Mouse (Mus musculus) liver, postnatal 0 days (tissue): Measurements from ENCODE around the gene B020011L13Rik. TPM values are rescaled to one million over a fixed set of nuclear protein-coding genes. Genes with fewer than 3 reads are reported as not detected.
"Not testable (repeated sequence)": the region's sequence is repeated elsewhere in the genome, so short reads cannot be mapped to it uniquely, and the experiment has no call there.

Experiments used
- ATAC-seq: fragments of 200-750 bp; cut with Nextera tagmentation; 2 replicates; pipeline ENCODE4 v1.8.0; 2017; ENCODE audit warnings: mild to moderate bottlenecking, moderate library complexity
- DNase-seq: peaks from one replicate; pipeline ENCODE4 v3.0.0-alpha.2; 2016
- H3K27ac ChIP-seq: fragments of 300-500 bp; sonication (generic); 2 replicates; pipeline ENCODE4 v1.5.1; 2014; ENCODE audit warnings: antibody characterized with exemption, moderate library complexity, mild to moderate bottlenecking, low read depth
- H3K27me3 ChIP-seq: fragments of 300-500 bp; sonication (generic); 2 replicates; pipeline ENCODE4 v1.6.1; 2014; ENCODE audit warnings: low read length, control low read depth, mixed read lengths; ENCODE audit not compliant: insufficient read depth
- H3K36me3 ChIP-seq: fragments of 300-500 bp; sonication (generic); replicated peaks from 2 replicates; pipeline ENCODE4 v1.6.1; 2014; ENCODE audit warnings: mild to moderate bottlenecking, control low read depth, low read length, moderate library complexity, mixed read lengths; ENCODE audit not compliant: insufficient read depth
- H3K4me1 ChIP-seq: fragments of 300-500 bp; sonication (generic); 2 replicates; pipeline ENCODE4 v1.6.1; 2014; ENCODE audit warnings: antibody characterized with exemption, mild to moderate bottlenecking, control low read depth; ENCODE audit not compliant: insufficient read depth
- H3K4me2 ChIP-seq: fragments of 300-500 bp; sonication (generic); 2 replicates; pipeline ENCODE4 v1.6.1; 2014; ENCODE audit warnings: low read depth, mild to moderate bottlenecking, low read length, moderate library complexity, mixed read lengths
- H3K4me3 ChIP-seq: fragments of 300-500 bp; sonication (generic); 2 replicates; pipeline ENCODE4 v1.5.1; 2014; ENCODE audit warnings: low read depth, low read length
- H3K9ac ChIP-seq: fragments of 300-500 bp; sonication (generic); replicated peaks from 2 replicates; pipeline ENCODE4 v1.6.1; 2014; ENCODE audit warnings: mild to moderate bottlenecking, moderate library complexity
- H3K9me3 ChIP-seq: fragments of 300-500 bp; sonication (generic); 2 replicates; pipeline ENCODE4 v1.6.1; 2016; ENCODE audit warnings: mild to moderate bottlenecking, control low read depth, low read length, mixed read lengths
- WGBS: fragments of 180-500 bp; shearing (Covaris S2); extraction: QIAGEN DNeasy Blood & Tissue Kit; methylation state at CpG from one replicate; pipeline ENCODE4 v1.1.7; 2014; ENCODE audit not compliant: insufficient replicate concordance; 5-methylcytosine and 5-hydroxymethylcytosine counted together
- polyA plus RNA-seq: library from polyadenylated mRNA; unstranded; fragments of >200 nt; fragmentation: Nextera tagmentation; extraction: Ambion mirVana; gene quantifications from 2 replicates; pipeline ENCODE4 v1.2.1, GENCODE M21; 2015

Gene B020011L13Rik
- not detected in 2 replicates for polyA plus RNA-seq

DNA sequence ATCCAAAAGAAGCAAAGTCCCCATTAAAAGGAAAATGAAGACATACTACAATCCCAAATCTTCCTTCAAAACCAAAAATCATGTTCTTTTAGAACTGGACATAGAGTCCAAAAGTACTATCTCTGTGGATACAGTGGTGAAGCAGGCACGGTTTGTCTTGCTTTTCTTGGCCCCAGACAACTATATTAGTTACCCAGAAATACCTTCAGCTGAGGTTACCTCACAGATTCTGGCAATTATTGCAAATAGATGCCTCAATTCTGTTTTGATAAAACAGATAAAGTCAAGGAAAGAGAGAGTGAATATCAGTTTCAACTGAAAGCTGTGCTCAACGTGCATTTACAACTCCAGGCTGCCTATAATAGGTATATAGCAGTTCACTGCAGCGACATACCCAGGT, at the start of gene B020011L13Rik:
B020011L13Rik (plus strand) TSS at position 301 of the 400 bp plus-strand sequence.
- DNase-seq, H3K27me3 ChIP-seq, H3K4me1 ChIP-seq, H3K4me2 ChIP-seq, H3K9me3 ChIP-seq, H3K27ac ChIP-seq, H3K4me3 ChIP-seq, H3K9ac ChIP-seq, ATAC-seq, H3K36me3 ChIP-seq: not testable (repeated sequence)
- 54% methylated on average over 3 of the region's 3 CpGs for WGBS

DNA sequence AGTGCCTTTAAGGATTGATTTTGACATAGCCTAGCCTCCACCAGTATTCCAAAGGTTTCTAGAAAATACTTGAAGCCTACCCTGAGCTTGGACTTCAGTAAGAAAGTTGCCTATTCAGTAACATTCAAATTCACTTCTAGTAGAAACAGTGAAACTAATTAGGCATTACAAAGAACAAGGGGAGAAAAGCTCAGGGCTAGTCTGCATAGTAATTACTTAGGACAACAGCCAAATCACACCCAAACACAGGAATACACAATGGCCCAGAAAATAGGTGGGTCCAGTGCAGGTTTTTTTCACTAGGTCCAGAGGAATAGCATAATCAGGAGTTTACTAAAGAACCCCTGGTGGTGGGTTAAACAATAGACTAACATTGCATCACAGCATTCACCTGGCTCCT, 35.3 kb downstream of the B020011L13Rik start:
- H3K9me3 ChIP-seq, DNase-seq, H3K27me3 ChIP-seq, H3K36me3 ChIP-seq, H3K27ac ChIP-seq, H3K9ac ChIP-seq, H3K4me1 ChIP-seq, H3K4me2 ChIP-seq, H3K4me3 ChIP-seq, ATAC-seq: not testable (repeated sequence)

- H3K4me1 ChIP-seq, H3K4me2 ChIP-seq, H3K36me3 ChIP-seq, H3K4me3 ChIP-seq, ATAC-seq, H3K9me3 ChIP-seq, H3K27ac ChIP-seq, DNase-seq, H3K27me3 ChIP-seq, H3K9ac ChIP-seq: not testable (repeated sequence)
- 58% methylated on average over 5 of the region's 5 CpGs for WGBS
Measured at GRCm38 (mm10) chr1:117829781-117830180, 48.8 kb downstream of the B020011L13Rik start, which contains the start of gene Gm28360. Gene Gm28360, plus strand, starts transcription at chr1:117830081.

- ATAC-seq, H3K4me3 ChIP-seq, H3K9me3 ChIP-seq, H3K36me3 ChIP-seq, H3K9ac ChIP-seq, H3K4me1 ChIP-seq, DNase-seq, H3K27me3 ChIP-seq, H3K27ac ChIP-seq, H3K4me2 ChIP-seq: not testable (repeated sequence)
- WGBS: 65% methylated on average over 3 of the region's 3 CpGs
Measured at GRCm38 (mm10) chr1:117851718-117852117, 70.8 kb downstream of the B020011L13Rik start.

Other genes starting within 250 kb of the B020011L13Rik start
- gene Gm28363, start 84.0 kb upstream of the B020011L13Rik start, polyA plus RNA-seq: not detected in 2 replicates
- gene Gm28360, start 48.9 kb downstream of the B020011L13Rik start, polyA plus RNA-seq: not detected in 2 replicates
- not detected in 2 replicates for gene Gm28168, start 146.9 kb downstream of the B020011L13Rik start, polyA plus RNA-seq
- gene Gm7145, start 184.8 kb downstream of the B020011L13Rik start, polyA plus RNA-seq: not detected in 2 replicates